Mouse (Mus musculus): Measurements from ENCODE around the gene Gm15107. TPM values are rescaled to one million over a fixed set of nuclear protein-coding genes. Genes with fewer than 3 reads are reported as not detected.
"Not testable (repeated sequence)": the region's sequence is repeated elsewhere in the genome, so short reads cannot be mapped to it uniquely, and the experiment has no call there.

The Gm15107 gene
- not detected in 2 replicates for polyA plus RNA-seq (2016; fragmentation: Nextera tagmentation; extraction: Ambion mirVana)

DNA sequence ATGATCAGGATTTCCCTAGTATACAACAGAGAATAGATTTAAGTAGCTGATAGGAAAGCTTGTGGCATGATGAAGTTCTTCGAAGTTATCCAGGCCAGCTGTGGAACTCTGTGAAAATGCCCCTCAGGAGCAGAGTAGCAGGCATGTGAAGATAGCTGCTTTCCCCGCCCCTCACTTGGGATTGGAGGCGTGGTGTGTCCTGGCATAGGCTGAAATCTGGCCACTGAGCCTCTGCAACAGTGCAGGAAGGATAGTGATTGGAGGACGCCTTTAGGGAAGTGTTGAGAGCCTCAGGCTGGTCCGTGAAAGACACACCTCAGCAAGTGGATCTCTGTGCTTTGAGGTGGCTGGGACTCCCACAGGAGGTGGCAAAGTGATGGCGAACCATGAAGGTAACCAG lies at the start of gene Gm15107:
Gm15107 (plus strand) TSS at position 301 of the 400 bp plus-strand sequence.
- H3K9me3 ChIP-seq; H3K4me2 ChIP-seq; H3K27me3 ChIP-seq; ATAC-seq (ENCODE audit: low FRiP score); H3K4me3 ChIP-seq (replicated peaks); H3K36me3 ChIP-seq (replicated peaks); H3K27ac ChIP-seq; H3K9ac ChIP-seq; H3K4me1 ChIP-seq: not testable (repeated sequence)
- 83% methylated on average over 2 of the region's 6 CpGs for WGBS

Other genes starting within 250 kb of the Gm15107 start
- not detected in 2 replicates for gene Gm15080, start 187.7 kb upstream of the Gm15107 start, polyA plus RNA-seq (2016; fragmentation: Nextera tagmentation; extraction: Ambion mirVana)